Mouse (Mus musculus) cerebellum, adult 2 months (tissue): ENCODE data around the gene Wdr45.

ENCODE experiments used
- CTCF ChIP-seq: fragments of 200-500 bp; IDR thresholded peaks from 2 replicates; pipeline ENCODE4 v1.5.1; 2011; ENCODE audit warnings: low read depth, mild to moderate bottlenecking, control low read depth, low read length, moderate library complexity, borderline replicate concordance; ENCODE audit not compliant: insufficient read depth
- POLR2A ChIP-seq: fragments of 200-500 bp; IDR thresholded peaks from 2 replicates; pipeline ENCODE4 v1.6.1; 2011; ENCODE audit warnings: low read length, control low read depth, borderline replicate concordance; ENCODE audit not compliant: insufficient read depth

DNA sequence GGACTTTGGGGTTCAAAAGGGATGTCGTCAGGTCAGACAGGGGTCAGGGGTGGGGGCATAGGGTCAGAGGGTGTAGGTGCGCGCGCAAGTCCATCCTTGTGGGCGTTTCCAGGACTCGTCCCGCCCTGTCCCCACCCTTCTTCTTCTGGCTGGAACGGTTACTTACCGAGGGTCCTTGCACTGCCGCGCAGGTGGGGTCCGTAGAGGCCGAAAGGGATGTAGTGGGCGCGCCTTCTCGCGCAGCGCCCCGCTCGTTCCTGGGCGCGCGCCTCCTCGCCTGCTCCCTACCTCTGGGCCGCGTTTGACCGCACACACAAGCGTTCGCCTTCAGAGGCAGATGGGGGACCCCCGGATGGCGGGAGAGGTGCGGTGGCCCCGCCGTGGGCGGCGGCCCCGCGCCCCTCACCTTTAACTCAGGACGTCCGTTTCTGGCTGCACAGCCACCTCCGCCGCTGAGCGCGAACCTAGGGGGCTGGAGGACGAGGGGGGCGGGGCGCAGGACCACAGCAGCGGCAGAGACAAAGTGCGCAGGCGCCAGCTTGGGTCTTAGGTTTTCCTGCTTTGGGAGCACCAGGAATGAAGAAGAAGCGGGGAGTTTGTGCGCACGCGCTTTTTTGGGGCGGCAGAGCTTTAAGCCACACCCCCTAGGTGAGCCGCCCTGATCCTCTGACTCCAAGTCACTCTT lies 36.4 kb downstream of the Wdr45 start, which contains the start of gene Ccdc120:
- no peak for TF ChIP-seq CTCF
- no peak for TF ChIP-seq POLR2A
